Mouse (Mus musculus): ENCODE measurements around the gene Ip6k3. TPM values are rescaled to one million over a fixed set of nuclear protein-coding genes. Genes with fewer than 3 reads are reported as not detected.

The Ip6k3 gene
- polyA plus RNA-seq (2014; fragmentation: Nextera tagmentation; extraction: Ambion mirVana), result 0.15 and 0.26 TPM in 2 replicates

DNA sequence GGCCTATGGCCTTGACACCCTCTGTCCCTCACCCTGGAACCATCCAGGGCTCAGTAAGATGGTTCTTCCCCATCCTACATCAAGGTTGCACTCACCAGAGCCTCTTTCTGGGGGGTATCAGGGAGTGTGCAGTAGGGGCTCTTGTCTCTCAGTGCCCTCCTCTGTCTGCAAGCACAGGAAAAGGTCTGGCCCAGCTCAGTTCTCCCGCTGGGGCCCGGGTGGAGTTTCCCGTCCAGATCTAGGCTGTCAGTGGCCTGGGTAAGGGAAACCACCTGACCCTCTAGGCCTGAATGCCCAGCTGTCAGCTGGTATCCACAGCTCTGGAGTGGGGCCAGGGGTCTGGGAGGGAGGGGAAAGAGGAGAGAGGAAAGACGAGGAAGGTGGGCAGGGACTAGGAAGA lies at the start of gene Ip6k3:
TSS of gene Ip6k3 (minus strand) at position 251 of the 400 bp plus-strand sequence.
- Histone ChIP-seq H3K4me1 (ENCODE audit: control insufficient read depth, insufficient read depth, low read length) (no peaks in the 10 kb centered on the region), H3K4me2 (no peak within 1 kb of the TSS), H3K27ac (ENCODE audit: low read depth, low read length) (no peak within 1 kb of the TSS), H3K36me3 (ENCODE audit: control insufficient read depth, insufficient read depth, low read length) (no peaks in the 10 kb centered on the region), H3K9me3 (replicated peaks; ENCODE audit: control insufficient read depth, low read length) (no peaks in the 10 kb centered on the region), H3K27me3 (ENCODE audit: control insufficient read depth, insufficient read depth, low read length) (no peaks in the 10 kb centered on the region), H3K4me3 (ENCODE audit: low read depth, low read length) (no peak within 1 kb of the TSS), H3K9ac (ENCODE audit: low read depth, low read length) (no peak within 1 kb of the TSS)
- WGBS (ENCODE audit: insufficient replicate concordance), result 39% methylated on average over 4 of the region's 4 CpGs
- ATAC-seq (replicated peaks; ENCODE audit: insufficient number of reproducible peaks, low FRiP score, low TSS enrichment), result no peak

DNA sequence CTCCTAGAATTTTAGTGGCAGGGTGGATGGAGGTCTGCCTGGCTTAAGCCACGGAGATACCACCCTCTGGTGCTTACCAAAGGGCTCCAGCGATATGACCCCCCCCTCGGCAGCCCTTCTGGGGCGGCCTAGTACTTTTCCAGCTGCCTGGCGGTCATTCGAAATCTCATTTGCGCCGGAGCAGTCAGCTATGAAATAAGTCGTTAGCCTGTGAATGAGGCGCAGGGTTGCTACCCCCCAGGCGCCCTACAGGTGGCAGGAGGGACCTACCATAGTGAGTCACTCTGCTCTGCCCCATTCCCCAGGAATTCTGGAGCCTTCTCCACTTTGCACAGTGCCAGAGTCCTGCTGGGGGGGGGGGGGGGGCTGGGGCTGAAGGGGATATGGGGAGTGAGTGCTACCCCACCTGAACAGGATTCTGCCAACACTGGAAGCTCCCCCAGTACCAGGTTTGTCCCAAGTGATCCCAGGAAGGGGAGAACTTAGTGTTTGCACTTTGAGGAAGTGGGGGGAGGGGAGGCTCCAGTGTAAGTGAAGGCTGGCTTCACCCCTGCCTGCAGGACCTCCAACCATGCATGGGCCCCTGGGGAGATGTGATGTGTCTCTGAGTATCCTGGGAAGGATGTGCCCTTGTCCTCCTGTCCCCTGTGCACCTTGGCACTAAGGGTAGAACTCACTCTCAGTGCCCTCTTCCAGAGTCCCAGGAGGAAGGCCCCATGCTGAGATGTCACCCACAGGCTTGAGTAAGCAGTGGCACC lies 45.4 kb upstream of the Ip6k3 start:
- Histone ChIP-seq H3K36me3 (ENCODE audit: control insufficient read depth, insufficient read depth, low read length) (no peaks in the 10 kb centered on the region), H3K4me1 (ENCODE audit: control insufficient read depth, insufficient read depth, low read length) (0 out of 2 replicates have a peak, but pooled peaks cover 7% of the 10 kb centered on the region), H3K4me2 (peak overlapping the region; percentile 39), H3K4me3 (ENCODE audit: low read depth, low read length) (no peak overlapping the region), H3K27me3 (ENCODE audit: control insufficient read depth, insufficient read depth, low read length) (peaks cover 13% of the 10 kb centered on the region), H3K9me3 (replicated peaks; ENCODE audit: control insufficient read depth, low read length) (no peaks in the 10 kb centered on the region), H3K9ac (ENCODE audit: low read depth, low read length) (0 out of 2 replicates have a peak overlapping the region, but pooled peaks have one; percentile 23), H3K27ac (ENCODE audit: low read depth, low read length) (no peak overlapping the region)
- WGBS (ENCODE audit: insufficient replicate concordance), result 9% methylated on average over 11 of the region's 11 CpGs
- ATAC-seq (replicated peaks; ENCODE audit: insufficient number of reproducible peaks, low FRiP score, low TSS enrichment), result no peak

DNA sequence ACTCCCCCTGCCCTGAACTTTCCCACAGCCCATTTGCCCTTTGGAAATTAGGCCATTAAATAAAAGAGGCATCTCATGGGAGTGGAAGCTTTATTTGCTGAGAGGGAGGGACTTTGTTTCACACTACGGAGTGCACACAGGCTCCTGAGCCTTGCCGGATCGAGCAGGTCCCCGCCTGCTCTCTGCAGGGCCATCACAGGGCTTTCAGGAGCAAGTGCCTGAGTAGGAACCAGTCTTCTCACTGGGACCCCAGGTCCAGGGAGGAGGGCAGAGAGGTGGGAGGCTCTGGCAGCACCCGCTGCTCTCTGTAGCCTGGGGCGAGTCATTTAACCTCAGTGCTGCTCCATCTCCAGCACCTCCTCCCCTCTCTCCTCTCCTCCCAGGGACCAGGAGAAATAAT lies 44.4 kb upstream of the Ip6k3 start:
- WGBS (ENCODE audit: insufficient replicate concordance), result 48% methylated on average over 6 of the region's 6 CpGs
- Histone ChIP-seq H3K4me3 (ENCODE audit: low read depth, low read length) (no peak overlapping the region), H3K9ac (ENCODE audit: low read depth, low read length) (no peak overlapping the region), H3K27me3 (ENCODE audit: control insufficient read depth, insufficient read depth, low read length) (peaks cover 11% of the 10 kb centered on the region), H3K4me1 (ENCODE audit: control insufficient read depth, insufficient read depth, low read length) (0 out of 2 replicates have a peak, but pooled peaks cover 7% of the 10 kb centered on the region), H3K9me3 (replicated peaks; ENCODE audit: control insufficient read depth, low read length) (no peaks in the 10 kb centered on the region), H3K27ac (ENCODE audit: low read depth, low read length) (no peak overlapping the region), H3K4me2 (no peak overlapping the region), H3K36me3 (ENCODE audit: control insufficient read depth, insufficient read depth, low read length) (no peaks in the 10 kb centered on the region)
- no peak for ATAC-seq (replicated peaks; ENCODE audit: insufficient number of reproducible peaks, low FRiP score, low TSS enrichment)

DNA sequence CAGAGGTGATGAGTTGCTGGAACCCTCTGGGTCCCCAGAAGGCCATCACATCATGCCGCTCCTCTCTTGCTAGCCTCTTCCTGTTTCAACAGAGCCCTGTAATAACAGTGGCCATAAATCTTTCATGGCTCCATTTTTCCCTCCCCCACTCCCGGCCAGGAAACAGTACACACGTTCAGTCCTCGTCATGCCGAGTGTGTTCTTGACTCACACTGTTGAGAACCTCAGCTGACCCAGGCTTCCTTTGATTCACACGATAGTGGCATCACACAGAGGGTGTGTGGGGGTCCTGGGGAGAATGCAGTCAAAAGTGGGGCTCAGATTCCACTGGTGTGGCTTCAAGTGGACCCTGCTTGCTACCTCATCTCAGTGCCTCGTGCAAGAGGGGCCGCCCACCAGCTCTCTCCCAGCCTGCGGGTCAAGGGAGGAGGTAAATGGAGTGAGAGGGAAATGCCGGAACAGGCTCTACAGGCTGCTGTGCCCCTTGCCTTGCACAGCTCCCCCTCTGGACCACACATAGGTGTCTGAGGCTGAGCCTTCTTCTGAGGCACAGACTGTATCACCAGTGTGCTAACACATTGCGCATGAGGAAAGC lies 39.6 kb upstream of the Ip6k3 start:
- no peak overlapping the region for H3K27ac ChIP-seq (ENCODE audit: low read depth, low read length)

DNA sequence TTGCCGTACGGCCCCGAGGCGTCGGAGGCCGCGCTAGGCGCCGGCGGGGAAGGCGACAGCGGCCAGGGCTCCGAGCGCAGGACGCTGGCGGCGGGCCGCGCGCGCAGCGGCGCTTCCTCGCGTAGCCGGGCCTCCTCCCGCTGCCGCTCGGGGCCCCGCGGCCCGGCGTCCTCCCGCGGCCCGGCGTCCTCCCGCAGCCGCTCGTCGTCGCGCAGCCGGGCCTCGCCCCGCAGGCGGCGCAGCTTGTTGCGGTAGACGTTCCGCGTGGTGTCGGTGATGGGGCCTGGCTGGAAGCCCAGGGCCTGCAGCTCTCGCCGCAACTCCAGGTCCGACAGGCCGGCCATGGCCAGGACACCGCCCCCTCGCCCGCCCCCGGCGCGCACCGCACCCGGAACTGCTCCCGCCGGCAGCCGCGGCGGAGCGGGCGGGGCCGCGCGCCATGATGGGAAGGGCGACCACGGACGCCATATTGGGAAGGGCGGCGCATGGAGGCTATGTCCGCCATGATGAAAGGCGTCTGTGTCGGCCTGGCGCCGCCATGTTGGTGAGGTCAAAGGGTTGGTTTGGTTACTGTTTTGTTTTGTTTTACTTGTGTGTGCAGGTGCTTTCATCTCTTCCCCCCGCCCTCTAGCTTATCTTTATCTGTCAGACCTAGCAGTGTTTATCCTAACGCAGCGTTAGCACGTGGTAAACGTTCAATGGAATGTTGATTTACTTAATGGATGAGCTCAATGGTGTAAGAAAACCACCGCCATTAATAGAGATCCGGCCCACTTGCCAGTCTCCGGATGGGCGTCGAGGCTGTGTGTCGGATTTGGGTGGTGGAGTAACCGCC lies 36.7 kb upstream of the Ip6k3 start, which contains the start of gene Lemd2:
TSS of gene Lemd2 (minus strand) at position 395 of the 835 bp plus-strand sequence.
- Histone ChIP-seq H3K4me1 (ENCODE audit: control insufficient read depth, insufficient read depth, low read length) (peaks cover 14% of the 10 kb centered on the region; the same call in 1 of the 2 replicates), H3K9ac (ENCODE audit: low read depth, low read length) (peak within 1 kb of the TSS; percentile 88), H3K36me3 (ENCODE audit: control insufficient read depth, insufficient read depth, low read length) (peaks cover 13% of the 10 kb centered on the region), H3K27ac (ENCODE audit: low read depth, low read length) (peak within 1 kb of the TSS; percentile 93), H3K4me2 (peak within 1 kb of the TSS; percentile 91), H3K27me3 (ENCODE audit: control insufficient read depth, insufficient read depth, low read length) (no peaks in the 10 kb centered on the region), H3K9me3 (replicated peaks; ENCODE audit: control insufficient read depth, low read length) (no peaks in the 10 kb centered on the region; the same call in 1 of the 2 replicates), H3K4me3 (ENCODE audit: low read depth, low read length) (peak within 1 kb of the TSS; percentile 84)
- peak; percentile 92 for ATAC-seq (replicated peaks; ENCODE audit: insufficient number of reproducible peaks, low FRiP score, low TSS enrichment)
- 5% methylated on average over 90 of the region's 97 CpGs for WGBS (ENCODE audit: insufficient replicate concordance)

More for the DNA sequence above, 39.6 kb upstream of the Ip6k3 start:
- Histone ChIP-seq H3K27me3 (ENCODE audit: control insufficient read depth, insufficient read depth, low read length) (peaks cover 7% of the 10 kb centered on the region), H3K4me2 (no peak overlapping the region), H3K9ac (ENCODE audit: low read depth, low read length) (no peak overlapping the region), H3K9me3 (replicated peaks; ENCODE audit: control insufficient read depth, low read length) (no peaks in the 10 kb centered on the region; the same call in 1 of the 2 replicates), H3K4me3 (ENCODE audit: low read depth, low read length) (no peak overlapping the region), H3K36me3 (ENCODE audit: control insufficient read depth, insufficient read depth, low read length) (peaks cover under 1% of the 10 kb centered on the region; the same call in 1 of the 2 replicates), H3K4me1 (ENCODE audit: control insufficient read depth, insufficient read depth, low read length) (peaks cover 9% of the 10 kb centered on the region; the same call in 1 of the 2 replicates)
- WGBS (ENCODE audit: insufficient replicate concordance), result 62% methylated on average over 11 of the region's 11 CpGs
- no peak for ATAC-seq (replicated peaks; ENCODE audit: insufficient number of reproducible peaks, low FRiP score, low TSS enrichment)

DNA sequence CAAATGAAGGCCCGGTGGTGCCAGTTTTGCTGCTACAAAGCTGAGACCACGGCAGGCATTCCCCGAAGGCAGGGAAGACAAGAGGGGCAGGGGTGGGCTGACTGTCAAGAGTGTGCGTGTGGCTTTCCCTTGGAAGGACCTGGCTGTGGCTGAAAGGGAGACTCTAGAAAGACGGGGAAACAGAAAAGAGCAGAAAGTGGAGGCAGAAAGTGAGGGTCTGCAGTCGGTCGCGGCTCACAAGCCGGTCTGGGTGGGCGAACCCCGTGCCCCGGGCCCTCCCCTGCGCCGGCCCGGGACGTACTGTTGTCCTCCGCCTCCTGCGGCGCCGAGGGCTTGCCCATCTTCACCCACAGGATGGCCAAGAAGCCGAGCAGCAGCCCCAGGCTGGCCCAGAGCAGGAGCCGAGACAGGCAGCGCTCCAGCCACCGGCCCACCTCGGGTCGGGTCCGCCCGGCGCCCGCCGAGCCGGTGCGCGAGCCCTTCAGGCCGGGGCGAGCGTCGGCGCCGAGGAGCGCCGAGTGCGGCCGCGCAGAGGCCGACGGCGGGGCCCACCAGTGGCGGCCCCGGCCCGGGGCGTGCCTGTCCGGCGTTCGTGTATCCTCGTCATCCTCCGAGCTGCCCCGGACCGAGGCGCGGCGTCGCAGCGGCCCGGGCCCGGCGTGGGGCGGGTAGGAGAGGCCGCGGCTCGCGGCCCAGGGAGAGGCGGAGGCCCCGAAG lies 35.9 kb upstream of the Ip6k3 start:
- 1% methylated on average over 57 of the region's 74 CpGs for WGBS (ENCODE audit: insufficient replicate concordance)
- Histone ChIP-seq H3K27me3 (ENCODE audit: control insufficient read depth, insufficient read depth, low read length) (no peaks in the 10 kb centered on the region), H3K4me3 (ENCODE audit: low read depth, low read length) (peak overlapping the region; percentile 84), H3K4me1 (ENCODE audit: control insufficient read depth, insufficient read depth, low read length) (peaks cover 14% of the 10 kb centered on the region; the same call in 1 of the 2 replicates), H3K27ac (ENCODE audit: low read depth, low read length) (peak overlapping the region; percentile 93), H3K4me2 (peak overlapping the region; percentile 91), H3K9ac (ENCODE audit: low read depth, low read length) (peak overlapping the region; percentile 88), H3K36me3 (ENCODE audit: control insufficient read depth, insufficient read depth, low read length) (peaks cover 18% of the 10 kb centered on the region), H3K9me3 (replicated peaks; ENCODE audit: control insufficient read depth, low read length) (no peaks in the 10 kb centered on the region; the same call in 1 of the 2 replicates)
- ATAC-seq (replicated peaks; ENCODE audit: insufficient number of reproducible peaks, low FRiP score, low TSS enrichment), result peak; percentile 52

DNA sequence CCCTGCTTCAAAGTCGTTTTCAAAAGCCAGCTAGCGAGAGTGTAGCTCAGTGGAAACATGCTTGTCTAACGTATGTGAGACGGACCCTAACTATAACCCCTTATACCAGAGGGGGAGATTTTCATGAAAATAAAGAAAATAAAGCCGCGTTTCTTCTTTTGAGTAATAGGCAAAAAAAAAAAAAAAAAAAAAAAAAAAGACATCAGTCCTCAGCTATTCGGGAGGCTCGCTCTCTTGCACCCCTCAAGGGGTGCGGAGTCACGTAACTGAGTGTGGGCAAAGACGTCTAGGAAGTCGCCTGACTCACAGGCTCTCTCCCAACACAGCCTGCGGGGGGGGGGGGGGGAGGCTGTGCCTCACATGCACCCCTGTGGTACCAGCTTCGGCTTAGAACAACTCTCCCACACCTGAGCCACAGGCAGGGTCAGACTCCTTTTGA lies 35.3 kb upstream of the Ip6k3 start:
- Histone ChIP-seq H3K9me3 (replicated peaks; ENCODE audit: control insufficient read depth, low read length) (no peaks in the 10 kb centered on the region; the same call in 1 of the 2 replicates), H3K4me3 (ENCODE audit: low read depth, low read length) (peak overlapping the region; percentile 84), H3K4me2 (peak overlapping the region; percentile 91), H3K27me3 (ENCODE audit: control insufficient read depth, insufficient read depth, low read length) (no peaks in the 10 kb centered on the region), H3K36me3 (ENCODE audit: control insufficient read depth, insufficient read depth, low read length) (peaks cover 20% of the 10 kb centered on the region), H3K4me1 (ENCODE audit: control insufficient read depth, insufficient read depth, low read length) (peaks cover 14% of the 10 kb centered on the region; the same call in 1 of the 2 replicates), H3K27ac (ENCODE audit: low read depth, low read length) (no peak overlapping the region), H3K9ac (ENCODE audit: low read depth, low read length) (peak overlapping the region; percentile 88)
- 45% methylated on average over 13 of the region's 14 CpGs for WGBS (ENCODE audit: insufficient replicate concordance)
- no peak for ATAC-seq (replicated peaks; ENCODE audit: insufficient number of reproducible peaks, low FRiP score, low TSS enrichment)

Data from heart, embryonic 11.5 days (tissue).